Mouse (Mus musculus) embryo, embryonic 9.5 days (tissue): ENCODE results near the gene Traf3.

Source experiments
- DNase-seq: peaks from one replicate; pipeline ENCODE4 v3.0.0-alpha.2; 2017; ENCODE audit errors: extremely low spot score

Gene Traf3

DNA sequence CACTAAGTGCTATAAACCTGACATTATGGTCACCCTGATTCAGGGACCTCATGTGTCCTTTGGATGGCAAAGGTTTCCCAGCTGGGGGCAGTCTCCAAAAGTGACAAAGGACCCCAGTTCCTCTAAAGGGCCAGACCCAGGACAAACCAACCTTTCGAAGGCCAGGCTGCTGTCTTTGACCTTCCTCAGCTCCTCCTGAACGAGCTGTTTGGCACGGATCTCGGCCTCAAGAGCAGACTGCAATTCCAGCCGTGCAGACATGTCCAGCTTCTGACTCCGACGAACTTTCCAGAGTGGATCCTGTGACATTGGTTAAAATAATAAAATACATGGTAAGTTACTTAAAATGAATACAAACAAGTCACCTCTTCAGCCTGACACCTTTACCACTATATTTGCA, 148.1 kb downstream of the Traf3 start:
- no peak for DNase-seq
